Mouse (Mus musculus) activated CD4-positive, CD25-positive, alpha-beta regulatory T cell, adult 4 months (primary cell): Measurements from ENCODE around the gene Il12rb1. TPM values are rescaled to one million over a fixed set of nuclear protein-coding genes. Genes with fewer than 3 reads are reported as not detected.
"Not testable (repeated sequence)": the region's sequence is repeated elsewhere in the genome, so short reads cannot be mapped to it uniquely, and the experiment has no call there.

Experiments
- ATAC-seq: one replicate; pipeline ENCODE4 v1.8.0; 2017
- polyA plus RNA-seq, 2 experiments: library from polyadenylated mRNA; unstranded; fragments of 100-300 nt; shearing (Covaris generic); gene quantifications; one replicate each; pipeline ENCODE4 v1.2.1; 2017

Il12rb1 gene
- polyA plus RNA-seq, 2 experiments from 2014 or later, result 16.5 to 29.5 TPM

- no peak for ATAC-seq
These were observed 6.4 kb upstream of the Il12rb1 start for GRCm38 (mm10) chr8:70801830-70802229.

DNA sequence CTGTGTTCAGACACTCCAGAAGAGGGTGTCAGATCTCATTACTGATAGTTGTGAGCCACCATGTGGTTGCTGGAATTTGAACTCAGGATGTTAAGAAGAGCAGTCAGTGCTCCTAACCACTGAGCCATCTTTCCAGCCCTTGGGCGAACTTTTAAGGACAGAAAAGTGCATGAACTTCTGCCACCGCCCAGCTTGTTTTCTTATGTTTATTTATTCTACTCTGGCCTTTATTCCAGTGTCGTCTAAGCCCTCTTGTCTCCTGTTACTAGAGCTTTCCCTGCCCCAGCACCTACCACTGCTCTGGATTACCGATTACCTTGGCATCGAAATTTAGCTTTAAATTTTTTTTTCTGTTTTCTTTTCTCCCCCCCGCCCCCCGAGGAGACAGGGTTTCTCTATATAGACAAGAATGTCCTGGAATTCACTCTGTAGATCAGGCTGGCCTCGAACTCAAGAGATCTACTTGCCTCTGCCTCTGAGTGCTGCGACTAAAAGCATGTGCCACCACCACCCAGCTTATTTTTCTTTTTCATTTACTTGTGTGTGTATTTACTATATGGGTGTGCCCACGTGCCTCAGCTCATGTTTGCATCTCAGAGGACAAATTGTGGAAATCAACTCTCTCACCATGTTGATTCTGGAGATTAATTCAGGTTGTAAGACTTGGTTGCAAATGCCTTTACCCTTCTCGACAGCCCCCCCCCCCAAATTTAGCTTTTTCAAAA is 5.3 kb upstream of the Il12rb1 start:
- ATAC-seq, result no peak

DNA sequence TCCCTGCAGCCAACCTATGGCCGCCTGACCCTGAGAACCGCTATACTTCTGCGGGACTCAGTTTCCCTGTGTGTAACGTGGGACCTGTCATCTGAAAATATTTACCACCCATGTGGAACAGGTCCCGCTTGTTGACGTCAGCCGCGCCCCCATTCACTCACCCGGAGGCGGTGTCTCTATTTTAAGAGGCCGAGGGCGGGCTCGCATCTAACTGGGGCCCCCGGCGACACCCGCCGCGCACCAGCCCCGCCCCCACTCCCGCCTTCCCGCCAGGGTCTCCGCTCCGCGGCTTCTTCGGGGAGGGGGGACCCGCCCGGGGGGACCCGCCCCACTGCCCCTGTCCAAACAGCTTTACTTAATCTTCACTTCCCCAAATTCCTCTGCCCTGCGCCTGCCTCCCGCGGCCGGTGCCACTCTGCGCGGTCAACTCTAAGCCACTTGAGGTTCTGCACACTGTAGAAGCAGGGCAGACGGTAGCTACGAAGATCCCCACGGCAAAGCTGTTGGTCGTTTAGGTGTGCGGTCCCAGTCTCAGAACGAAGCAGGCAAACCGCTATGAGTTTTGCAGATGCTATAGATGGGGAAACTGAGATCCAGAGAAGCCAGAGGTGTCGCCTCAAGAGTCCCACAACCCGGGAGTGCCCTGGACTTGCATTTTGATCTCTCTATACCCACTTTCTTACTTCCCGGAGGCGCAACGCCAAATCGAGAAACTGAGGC is 4.3 kb upstream of the Il12rb1 start:
- ATAC-seq, result no peak

- ATAC-seq, result peak; percentile 36
These were observed 3.6 kb upstream of the Il12rb1 start, which contains the start of gene Mast3 for GRCm38 (mm10) chr8:70804481-70805206. Gene Mast3, minus strand, starts transcription at chr8:70805054.

GRCm38 (mm10) chr8:70806541-70806940 is 1.7 kb upstream of the Il12rb1 start:
- ATAC-seq, result peak; percentile 51

DNA sequence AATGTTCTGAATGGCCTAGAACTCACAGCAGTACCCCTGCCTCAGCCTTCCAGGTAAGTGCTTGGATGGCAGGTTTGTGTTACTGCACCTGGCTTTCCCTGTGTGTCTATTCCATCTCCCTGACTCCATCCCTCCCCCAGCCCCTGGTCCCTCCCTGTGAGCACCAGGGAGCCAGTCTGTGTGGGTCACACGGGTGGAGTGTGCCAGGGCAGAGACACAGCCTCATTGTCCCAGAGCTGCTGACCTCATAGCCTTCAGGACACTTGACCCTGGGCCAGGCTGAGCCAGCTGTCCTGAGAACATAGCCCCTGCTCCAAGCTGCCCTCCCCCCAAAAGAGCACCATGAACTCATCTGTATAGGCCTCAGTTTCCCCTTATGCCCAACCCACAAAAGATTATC is 945 bp upstream of the Il12rb1 start:
- no peak for ATAC-seq

- ATAC-seq, result no peak
These were observed 879 bp downstream of the Il12rb1 start for GRCm38 (mm10) chr8:70808955-70809701.

GRCm38 (mm10) chr8:70810962-70811680 is 2.9 kb downstream of the Il12rb1 start:
- ATAC-seq, result no peak

GRCm38 (mm10) chr8:70812055-70812454 is 3.8 kb downstream of the Il12rb1 start:
- no peak for ATAC-seq

DNA sequence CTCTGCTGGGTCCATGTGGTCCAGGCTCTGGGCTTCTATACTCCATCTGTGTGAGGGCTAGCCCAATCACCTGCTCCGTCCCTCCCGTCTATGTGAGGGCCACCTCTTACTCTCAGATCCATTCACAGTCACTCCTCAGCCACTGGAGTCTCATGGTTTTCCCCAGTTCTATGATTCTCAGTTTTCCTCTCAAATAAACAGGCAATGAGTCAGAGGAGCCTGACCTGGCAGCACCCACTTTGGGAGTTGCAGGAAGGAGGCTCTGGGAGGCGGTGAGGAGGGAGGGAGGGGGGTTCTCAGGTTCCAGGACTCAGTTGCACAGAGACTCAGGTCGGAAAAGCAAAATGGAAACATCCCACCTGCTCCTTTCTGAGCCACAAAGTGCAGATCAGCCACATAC is 4.6 kb downstream of the Il12rb1 start:
- no peak for ATAC-seq

- ATAC-seq, result no peak
These were observed 8.4 kb downstream of the Il12rb1 start for GRCm38 (mm10) chr8:70816679-70817078.

- ATAC-seq, result no peak
These were observed 12.1 kb downstream of the Il12rb1 start for GRCm38 (mm10) chr8:70820101-70820935.

DNA sequence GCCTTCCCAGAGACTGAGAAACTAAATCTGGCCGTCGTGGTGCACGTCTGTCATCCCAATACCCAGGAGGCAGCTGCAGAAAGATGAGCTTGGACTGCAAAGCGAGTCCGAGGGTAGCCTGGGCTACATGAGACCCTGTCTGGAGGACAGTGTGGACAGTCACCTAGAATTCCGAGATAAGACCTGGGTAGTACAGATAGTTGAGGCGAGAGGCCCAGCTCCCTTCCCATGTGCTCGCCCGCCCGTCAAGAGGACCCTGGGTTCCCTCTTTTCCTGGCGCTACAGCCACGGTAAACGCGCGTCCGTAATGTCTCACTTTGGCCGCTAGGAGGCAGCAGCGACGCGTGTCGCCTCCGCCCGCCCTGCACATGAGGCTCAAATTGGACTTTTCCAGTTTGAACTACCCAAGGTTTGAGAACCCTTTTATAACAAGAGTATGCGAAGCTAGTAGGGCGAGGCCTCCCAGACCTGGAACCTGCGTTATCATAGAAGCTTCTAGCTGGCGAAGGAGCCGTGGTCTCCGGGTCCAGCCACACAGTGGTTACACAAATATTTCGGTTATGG is 13.2 kb downstream of the Il12rb1 start:
- ATAC-seq, result no peak

DNA sequence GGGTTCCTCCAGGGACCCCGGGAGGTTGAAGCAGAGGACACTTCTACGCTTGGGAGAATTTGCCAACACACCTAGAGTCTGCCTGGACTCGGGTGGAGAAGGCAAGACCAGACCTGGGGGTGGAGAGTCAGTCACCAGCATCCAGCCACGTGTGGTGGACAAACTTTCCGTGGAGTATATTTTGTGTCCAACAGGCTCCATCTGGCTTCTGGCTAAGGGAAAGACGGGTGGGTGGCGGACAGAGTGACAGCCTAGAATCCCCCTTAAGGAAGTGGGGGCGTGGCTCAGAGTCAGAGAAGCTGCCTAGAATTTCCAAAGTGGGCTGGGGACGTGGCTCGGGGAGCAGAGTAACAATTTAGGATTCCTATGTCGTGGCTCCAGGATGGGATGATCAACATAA is 13.7 kb downstream of the Il12rb1 start:
- ATAC-seq, result no peak

DNA sequence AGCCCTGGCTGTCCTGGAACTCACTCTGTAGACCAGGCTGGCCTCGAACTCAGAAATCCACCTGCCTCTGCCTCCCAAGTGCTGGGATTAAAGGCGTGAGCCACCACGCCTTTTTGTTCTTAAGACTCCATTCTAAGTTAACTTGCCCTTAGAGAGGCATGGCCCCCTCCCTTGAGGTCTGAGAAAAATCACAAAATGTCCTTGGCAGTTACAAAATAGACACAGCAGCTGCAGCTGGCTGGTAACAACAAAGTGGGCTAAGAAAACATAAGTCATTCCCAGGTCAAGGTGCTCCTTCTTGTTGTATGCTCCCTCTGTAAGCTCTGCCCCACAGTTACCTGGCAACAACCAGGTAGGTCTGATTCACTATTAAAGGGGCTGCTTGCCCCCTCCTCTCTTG is 14.3 kb downstream of the Il12rb1 start:
- ATAC-seq, result not testable (repeated sequence)

DNA sequence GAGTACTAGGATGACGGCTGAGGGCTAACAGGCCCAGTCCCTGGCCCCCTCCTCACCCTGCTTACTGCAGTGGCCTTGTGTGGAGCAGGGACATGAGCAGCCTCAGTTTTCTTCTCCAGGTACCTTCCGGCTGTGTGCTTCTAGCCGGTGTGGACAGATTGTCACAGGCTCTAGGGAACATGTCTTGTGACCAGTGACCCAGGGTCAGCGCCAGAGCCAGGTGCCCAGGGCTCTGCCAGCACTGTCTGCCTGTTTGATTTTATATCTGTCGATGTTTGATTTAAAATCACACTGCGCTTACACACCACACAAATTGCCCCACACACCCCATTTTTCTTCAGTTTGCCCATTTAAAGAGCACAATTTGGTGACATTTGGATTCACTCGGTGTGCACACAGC is 15.6 kb downstream of the Il12rb1 start:
- no peak for ATAC-seq

DNA sequence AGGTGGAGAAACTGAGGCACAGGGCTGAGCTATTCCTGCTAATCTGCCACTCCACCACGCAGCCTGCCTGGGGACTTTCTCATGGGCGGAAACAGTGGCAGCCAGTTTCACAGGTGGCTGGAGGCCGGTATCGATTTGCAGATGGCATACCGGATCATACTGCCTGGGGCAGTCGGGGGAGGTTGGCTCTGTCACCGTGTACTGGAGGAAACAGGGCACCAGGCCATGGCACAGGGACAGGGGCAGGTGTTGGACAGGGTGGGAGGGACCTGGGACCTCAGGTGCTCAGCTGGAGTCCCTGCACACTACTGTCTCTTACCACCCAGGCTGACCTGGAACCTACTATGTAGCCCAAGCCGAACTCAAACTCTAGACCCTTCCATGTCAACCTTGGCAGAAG is 17.6 kb downstream of the Il12rb1 start:
- no peak for ATAC-seq

- ATAC-seq, result no peak
These were observed 18.8 kb downstream of the Il12rb1 start for GRCm38 (mm10) chr8:70827010-70827409.

- no peak for ATAC-seq
These were observed 19.5 kb downstream of the Il12rb1 start for GRCm38 (mm10) chr8:70827796-70828195.

DNA sequence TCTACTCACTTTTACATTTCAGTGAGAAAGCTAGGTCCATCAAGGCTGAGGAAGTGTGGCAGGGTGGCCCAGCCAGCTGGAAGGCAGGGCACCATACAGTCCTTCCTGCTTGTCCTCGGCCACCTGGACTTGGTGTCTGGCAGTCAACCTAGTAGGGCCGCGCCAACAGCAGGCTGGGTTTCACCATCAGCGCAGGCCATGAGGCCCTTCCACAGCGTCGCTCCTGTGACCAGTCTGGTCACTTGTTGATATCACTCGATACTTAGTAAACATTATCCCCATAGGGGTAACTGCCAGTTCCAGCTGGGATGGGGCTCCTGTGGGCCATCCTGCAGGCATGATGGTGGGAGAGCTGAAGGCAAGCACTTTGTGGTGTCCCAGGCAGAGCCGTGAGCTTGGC is 23.3 kb downstream of the Il12rb1 start:
- ATAC-seq, result no peak

GRCm38 (mm10) chr8:70832371-70832770 is 24.1 kb downstream of the Il12rb1 start:
- no peak for ATAC-seq
